In the genomic region with DNA sequence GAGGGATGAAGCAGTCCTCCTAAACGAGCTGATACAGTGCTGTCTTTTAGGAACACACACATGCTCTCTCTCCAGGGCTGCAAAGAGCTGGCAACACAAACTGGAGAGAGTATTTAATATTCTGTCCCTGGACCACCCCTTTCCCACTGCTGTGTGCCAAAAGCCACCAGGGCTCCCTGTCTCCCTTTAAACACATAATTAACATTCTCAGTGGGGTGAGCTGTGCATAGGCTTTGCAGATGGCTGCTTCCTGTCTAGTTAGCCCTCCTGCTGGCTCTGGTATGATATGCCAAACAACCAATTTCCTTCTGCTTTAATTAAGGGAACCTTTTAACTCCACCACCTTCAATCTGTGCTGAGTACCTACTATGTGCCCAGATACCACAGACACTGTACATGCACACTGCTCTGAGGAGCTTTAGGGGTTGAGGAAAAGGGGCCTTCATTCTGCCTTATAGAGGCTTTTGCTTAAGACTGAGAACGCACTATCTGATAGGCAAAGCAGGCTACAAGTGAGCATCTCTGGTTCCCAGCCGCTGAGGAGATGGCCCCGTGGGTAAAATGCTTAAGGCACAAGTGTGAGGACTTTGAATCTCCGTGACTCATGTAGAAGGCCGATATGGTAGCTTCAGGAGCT, we compare ENCODE assay signal across 9 mouse cellular contexts.
DNase-seq lines count a peak whose midpoint lies in the region; ATAC-seq and TF ChIP-seq lines count a peak whose summit lies in the region.
"Had no signal": no experiment of that assay in that cellular context is flagged by ENCODE, and none has a peak within 500 bp of the region (broad histone marks: within the 10 kb centered on the region; RNA-seq: fewer than 3 reads in every experiment).

No protein-coding gene starts in this region.

- peak; percentile 64 for DNase-seq in lung, embryonic 14.5 days
- DNase-seq in lung, postnatal 14 days, result no peak
- DNase-seq in cerebellum, adult 9-11 months, result peak; percentile 10
- no peak for DNase-seq in limb, embryonic 14.5 days (ENCODE audit: low spot score)
- no peak for DNase-seq in adrenal gland, postnatal 14 days
- no peak for DNase-seq in kidney, postnatal 10 days
- no peak for DNase-seq in urinary bladder, postnatal 10 days (ENCODE audit: low spot score)

- peak; percentile 93 for ATAC-seq in lung, embryonic 14.5 days (ENCODE audit: insufficient read depth)
- peak; percentile 97 for ATAC-seq in forebrain, embryonic 16.5 days
- 0 out of 2 replicates have a peak, but pooled peaks have one; percentile 16 for ATAC-seq in limb, embryonic 14.5 days (ENCODE audit: low FRiP score, low read depth)
- ATAC-seq: intestine, postnatal 0 days had no signal

- no peak overlapping the region for H3K9ac ChIP-seq in lung, embryonic 14.5 days
- H3K9ac ChIP-seq in forebrain, embryonic 16.5 days (replicated peaks; ENCODE audit: low read depth, low read length), result no peak overlapping the region
- H3K9ac ChIP-seq in limb, embryonic 14.5 days (ENCODE audit: low read depth, low read length, severe bottlenecking), result no peak overlapping the region

- no peaks in the 10 kb centered on the region for H3K36me3 ChIP-seq in lung, embryonic 14.5 days (ENCODE audit: insufficient read depth)
- H3K36me3 ChIP-seq in forebrain, embryonic 16.5 days (ENCODE audit: control insufficient read depth, insufficient read depth), result no peaks in the 10 kb centered on the region
- no peaks in the 10 kb centered on the region for H3K36me3 ChIP-seq in limb, embryonic 14.5 days (ENCODE audit: control insufficient read depth, insufficient read depth, low read length)

- no peaks in the 10 kb centered on the region for H3K9me3 ChIP-seq in lung, embryonic 14.5 days (ENCODE audit: low read depth, low read length)
- H3K9me3 ChIP-seq in forebrain, embryonic 16.5 days (ENCODE audit: control insufficient read depth, low read length), result no peaks in the 10 kb centered on the region
- no peaks in the 10 kb centered on the region for H3K9me3 ChIP-seq in limb, embryonic 14.5 days (ENCODE audit: control insufficient read depth, low read length)

- no peak overlapping the region for H3K4me2 ChIP-seq in lung, embryonic 14.5 days
- H3K4me2 ChIP-seq in forebrain, embryonic 16.5 days (ENCODE audit: low read length), result no peak overlapping the region
- H3K4me2 ChIP-seq in limb, embryonic 14.5 days (replicated peaks; ENCODE audit: low read depth, low read length, severe bottlenecking), result no peak overlapping the region

- no peak overlapping the region for H3K27ac ChIP-seq in lung, embryonic 14.5 days (ENCODE audit: low read depth)
- H3K27ac ChIP-seq in forebrain, embryonic 16.5 days (ENCODE audit: low read length), result no peak overlapping the region
- 0 out of 2 replicates have a peak overlapping the region, but pooled peaks have one; percentile 13 for H3K27ac ChIP-seq in limb, embryonic 14.5 days (replicated peaks; ENCODE audit: low read depth, low read length)

- H3K4me3 ChIP-seq in lung, embryonic 14.5 days (ENCODE audit: low read depth, low read length), result no peak overlapping the region
- no peak overlapping the region for H3K4me3 ChIP-seq in forebrain, embryonic 16.5 days (replicated peaks; ENCODE audit: low read length)
- no peak overlapping the region for H3K4me3 ChIP-seq in limb, embryonic 14.5 days (replicated peaks; ENCODE audit: low read length)

- no peak for TF ChIP-seq POLR2A in limb, embryonic 14.5 days (IDR thresholded peaks at IDR 0.05; ENCODE audit: borderline replicate concordance, extremely low read depth, insufficient read depth, insufficient read length)

- H3K27me3 ChIP-seq in lung, embryonic 14.5 days (ENCODE audit: insufficient read depth, low read length), result no peaks in the 10 kb centered on the region
- H3K27me3 ChIP-seq in forebrain, embryonic 16.5 days (replicated peaks; ENCODE audit: control insufficient read depth, insufficient read depth, low read length), result no peaks in the 10 kb centered on the region
- H3K27me3 ChIP-seq in limb, embryonic 14.5 days (ENCODE audit: control insufficient read depth, insufficient read depth, low read length), result no peaks in the 10 kb centered on the region

- no peak for TF ChIP-seq CTCF in lung, embryonic 14.5 days (IDR thresholded peaks at IDR 0.05; ENCODE audit: low read depth)

- no peaks in the 10 kb centered on the region for H3K4me1 ChIP-seq in lung, embryonic 14.5 days (ENCODE audit: insufficient read depth)
- H3K4me1 ChIP-seq in forebrain, embryonic 16.5 days (replicated peaks; ENCODE audit: control insufficient read depth, insufficient read depth, low read length), result peaks cover 10% of the 10 kb centered on the region; the same call in 1 of the 2 replicates
- H3K4me1 ChIP-seq in limb, embryonic 14.5 days (ENCODE audit: control insufficient read depth, insufficient read depth, low read length), result peaks cover 23% of the 10 kb centered on the region

- 73% methylated on average over 6 of the region's 6 CpGs for WGBS in lung, embryonic 14.5 days
- 67% methylated on average over 6 of the region's 6 CpGs for WGBS in forebrain, embryonic 16.5 days
- 65% methylated on average over 6 of the region's 6 CpGs for WGBS in limb, embryonic 14.5 days

Comparison
In these comparisons a context has a peak if more than half of its experiments do, and no peak if none do; other contexts are left out.
1. DNase-seq: peak in lung, embryonic 14.5 days (single experiment) and cerebellum, adult 9-11 months (single experiment); none in lung, postnatal 14 days (single experiment), limb, embryonic 14.5 days (single experiment), adrenal gland, postnatal 14 days (single experiment), kidney, postnatal 10 days (single experiment) and urinary bladder, postnatal 10 days (single experiment).
2. ATAC-seq: peak in every context shown above with its lines; median percentile 97 in forebrain, embryonic 16.5 days; 93 in lung, embryonic 14.5 days; 16 in limb, embryonic 14.5 days.